Mouse (Mus musculus) C2C12 (cell line): Measurements from ENCODE around the gene Prrx1.

Source experiments
- CEBPB ChIP-seq: IDR thresholded peaks from one replicate; pipeline ENCODE4 v1.6.1; 2011; ENCODE audit warnings: low read depth, mild to moderate bottlenecking, control low read depth, moderate library complexity
- CTCF ChIP-seq: IDR thresholded peaks from one replicate; pipeline ENCODE4 v1.5.1; 2011; ENCODE audit not compliant: control insufficient read depth, insufficient read depth, insufficient read length
- MYOG ChIP-seq: IDR thresholded peaks from one replicate; pipeline ENCODE4 v1.6.1; 2011; ENCODE audit not compliant: control insufficient read depth, insufficient read length; ENCODE audit errors: extremely low read depth
- USF1 ChIP-seq: IDR thresholded peaks from one replicate; pipeline ENCODE4 v1.6.1; 2011; ENCODE audit warnings: low read depth, mild to moderate bottlenecking, control low read depth, moderate library complexity

DNA sequence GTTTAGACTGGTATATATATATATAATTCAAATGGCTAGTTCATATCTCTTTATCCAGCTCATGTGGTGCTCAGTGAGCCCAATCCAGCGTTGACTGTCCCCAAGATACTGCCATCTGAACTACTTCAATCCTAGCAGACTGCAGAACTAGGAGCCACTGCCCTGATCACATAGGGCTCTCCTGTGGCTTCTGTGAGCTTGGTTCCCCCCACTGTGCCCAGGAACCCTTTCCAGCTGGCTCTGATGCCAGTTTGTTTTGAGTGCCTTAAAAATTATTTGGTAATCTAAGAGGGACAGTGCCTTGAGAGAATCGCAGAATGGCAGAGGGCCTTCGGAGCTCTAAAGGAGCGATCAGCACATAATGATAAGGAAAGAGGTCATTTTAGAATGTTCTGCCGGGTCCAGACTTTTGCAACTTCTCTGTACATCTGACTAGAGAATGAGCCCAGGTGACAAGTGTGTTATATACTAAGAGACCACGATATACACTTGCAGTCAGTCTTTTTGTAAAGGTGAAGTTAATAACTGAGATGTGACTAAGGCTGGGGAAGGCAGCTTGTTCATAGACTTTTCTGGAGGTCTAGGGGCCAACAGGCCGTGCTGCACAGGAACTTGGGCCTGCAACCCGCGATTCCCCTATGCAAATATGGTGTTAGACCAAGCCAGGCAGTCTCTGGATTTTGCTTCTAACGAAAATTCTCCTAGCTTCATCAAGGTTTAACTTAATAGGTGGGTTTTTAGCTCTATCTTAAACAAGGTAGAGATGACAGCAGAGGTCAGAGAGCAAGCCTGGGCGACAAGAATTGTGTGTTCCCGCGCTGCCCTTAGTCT is 2.3 kb downstream of the Prrx1 start:
- TF ChIP-seq CTCF = no peak
- no peak for TF ChIP-seq USF1
- no peak for TF ChIP-seq MYOG
- no peak for TF ChIP-seq CEBPB
